Mouse (Mus musculus): ENCODE measurements around the gene Tinf2.

Tinf2 gene

DNA sequence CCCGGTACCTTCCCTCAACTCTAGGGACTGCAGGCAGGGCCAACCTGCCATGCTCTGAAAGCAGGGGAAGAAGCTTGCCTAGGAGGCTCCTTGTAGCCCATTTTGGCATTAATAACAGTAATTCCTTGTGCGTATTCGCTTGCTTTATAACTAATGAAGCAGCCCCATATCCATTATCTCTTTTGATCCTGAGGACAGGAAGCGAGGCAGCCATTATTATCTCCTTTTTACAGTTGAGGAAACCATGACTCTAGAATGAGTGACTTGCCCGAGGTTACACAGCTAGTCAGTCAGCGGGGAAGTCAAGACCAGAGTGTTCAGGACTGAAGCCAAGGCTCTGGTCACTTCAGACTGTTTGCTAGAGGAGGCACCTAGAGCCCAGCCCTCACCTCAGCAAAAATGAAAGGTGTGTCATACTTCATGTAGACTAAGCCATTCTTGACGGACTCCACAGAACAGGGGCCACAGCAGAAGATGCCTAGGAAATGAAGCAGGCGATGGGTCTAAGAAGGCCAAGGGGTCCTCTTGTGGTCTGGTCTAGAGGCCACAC lies 24.5 kb upstream of the Tinf2 start:
- no peak for DNase-seq (ENCODE audit: low read depth, low spot score)

DNA sequence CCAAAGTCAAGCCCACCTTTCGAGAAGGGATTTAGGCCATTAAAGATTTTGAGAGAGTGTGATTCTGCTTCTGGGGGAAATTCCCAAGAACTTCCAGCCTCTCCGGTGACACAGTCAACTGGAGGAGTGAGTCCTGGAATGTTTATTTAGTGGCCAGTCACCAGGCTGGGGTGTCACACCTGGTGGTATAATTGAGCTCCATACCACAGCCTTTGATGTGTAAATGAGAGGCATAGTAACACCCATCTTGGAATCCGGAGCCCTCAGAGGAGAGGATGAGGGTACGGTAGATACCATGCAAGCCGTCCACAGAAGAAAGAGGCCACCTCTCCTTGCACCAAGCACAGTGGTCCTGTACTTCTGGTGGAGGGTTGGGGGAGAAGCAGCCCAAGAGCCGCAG lies 21.1 kb upstream of the Tinf2 start:
- no peak for DNase-seq (ENCODE audit: low read depth, low spot score)

DNA sequence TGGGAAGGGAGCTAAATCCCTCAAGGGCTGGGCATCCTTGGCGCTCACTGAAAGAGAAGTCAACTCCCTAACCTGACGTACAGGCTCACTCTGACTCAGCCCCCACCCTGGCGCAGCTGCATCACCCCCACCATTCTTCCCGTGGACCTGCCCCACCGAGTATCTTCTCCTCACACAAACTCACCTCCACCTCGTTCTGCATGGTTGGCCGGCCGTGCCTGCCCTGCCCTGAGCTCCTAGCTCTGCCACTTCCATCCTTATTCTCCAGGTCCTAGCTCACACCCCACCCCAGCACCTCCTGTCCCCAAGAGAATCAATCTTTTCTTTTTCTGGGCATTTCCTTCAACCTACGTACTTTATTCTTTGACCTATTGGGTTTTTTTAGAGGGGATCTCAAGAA lies 19.5 kb upstream of the Tinf2 start:
- DNase-seq (ENCODE audit: low read depth, low spot score) = no peak

DNA sequence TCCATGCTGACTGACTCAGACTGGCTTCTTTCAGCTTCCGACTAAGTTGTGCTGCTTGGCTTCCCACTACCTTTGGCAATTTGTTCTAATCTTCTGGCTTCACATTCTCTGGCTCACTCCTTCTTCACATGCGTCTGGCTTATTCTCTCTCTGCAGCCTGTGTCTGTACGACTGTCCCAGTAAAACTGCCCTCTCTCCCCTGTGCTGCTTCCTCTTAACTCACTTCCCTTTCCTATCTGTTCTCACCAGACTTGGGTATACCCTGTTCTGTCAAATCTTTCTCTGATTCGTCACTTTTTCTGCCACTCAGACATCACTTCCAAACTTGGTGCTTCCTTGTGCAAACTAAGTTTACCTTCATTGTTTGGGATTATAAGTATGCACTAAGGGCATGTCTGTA lies 15.6 kb upstream of the Tinf2 start:
- no peak for DNase-seq (ENCODE audit: low read depth, low spot score)

DNA sequence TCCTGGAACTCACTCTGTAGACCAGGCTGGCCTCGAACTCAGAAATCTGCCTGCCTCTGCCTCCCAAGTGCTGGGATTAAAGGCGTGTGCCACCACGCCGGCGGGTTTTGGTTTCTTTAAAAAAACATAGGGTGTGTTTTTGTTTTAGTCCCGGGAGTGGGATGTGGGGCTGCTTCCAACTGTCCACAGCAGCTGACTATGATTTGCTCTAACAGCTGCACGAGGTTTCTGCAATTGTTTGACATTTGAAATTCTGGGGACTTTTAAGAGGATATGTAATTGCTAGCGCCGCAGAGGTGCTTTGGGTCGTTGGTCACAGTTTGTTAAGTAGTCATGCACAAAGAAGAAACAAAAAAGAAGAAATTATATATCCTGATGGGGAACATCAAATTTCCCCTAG lies 7.8 kb upstream of the Tinf2 start:
- DNase-seq (ENCODE audit: low read depth, low spot score) = no peak

DNA sequence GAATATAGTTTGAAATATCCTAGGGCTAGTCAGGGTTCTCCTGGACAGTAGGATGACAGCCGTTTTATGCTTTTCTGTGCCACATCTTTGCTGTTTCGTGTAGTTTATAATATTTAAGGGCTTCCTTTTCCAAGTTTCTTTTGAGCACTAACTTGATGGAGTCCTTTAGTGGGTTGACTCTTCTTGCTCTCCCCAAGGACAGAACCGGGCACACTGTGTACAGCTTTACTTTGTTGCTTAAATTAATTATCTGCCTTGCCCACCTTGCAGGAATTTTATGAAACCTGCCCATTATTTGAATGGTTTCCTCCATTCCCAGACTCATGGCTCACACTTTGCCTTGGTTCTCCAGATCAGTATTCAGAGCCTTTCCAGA lies 486 bp upstream of the Tinf2 start:
- DNase-seq (ENCODE audit: low read depth, low spot score) = no peak

DNA sequence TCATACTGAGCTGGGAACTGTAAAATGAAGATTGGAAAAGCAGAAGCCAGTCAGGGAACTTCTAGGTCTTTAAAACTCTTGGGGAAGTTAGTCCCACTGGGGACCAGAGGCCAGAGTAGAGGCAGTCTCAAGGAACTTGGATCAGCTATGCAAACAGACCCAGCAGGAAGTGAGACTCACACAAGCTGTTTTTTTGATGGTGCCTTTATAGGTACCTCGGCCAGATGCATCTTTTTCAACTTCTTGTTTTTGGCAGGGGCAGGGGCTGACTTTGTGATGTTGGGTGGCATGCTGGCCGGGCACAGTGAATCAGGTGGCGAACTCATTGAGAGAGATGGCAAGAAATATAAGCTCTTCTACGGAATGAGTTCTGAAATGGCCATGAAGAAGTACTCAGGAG lies 4.0 kb downstream of the Tinf2 start:
- no peak for DNase-seq (ENCODE audit: low read depth, low spot score)

DNA sequence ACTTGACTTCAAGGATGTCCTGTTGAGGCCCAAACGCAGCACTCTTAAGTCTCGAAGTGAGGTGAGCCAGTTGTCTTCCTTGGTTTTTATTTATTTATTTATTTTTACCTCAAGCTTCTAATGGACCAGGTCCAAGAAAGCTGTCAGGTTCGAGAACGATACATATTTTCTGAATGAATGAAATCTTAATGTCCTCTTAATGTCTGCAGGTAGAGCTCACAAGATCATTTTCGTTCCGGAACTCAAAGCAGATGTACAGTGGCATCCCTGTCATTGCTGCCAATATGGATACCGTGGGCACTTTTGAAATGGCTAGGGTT lies 8.9 kb downstream of the Tinf2 start:
- DNase-seq (ENCODE audit: low read depth, low spot score) = no peak

DNA sequence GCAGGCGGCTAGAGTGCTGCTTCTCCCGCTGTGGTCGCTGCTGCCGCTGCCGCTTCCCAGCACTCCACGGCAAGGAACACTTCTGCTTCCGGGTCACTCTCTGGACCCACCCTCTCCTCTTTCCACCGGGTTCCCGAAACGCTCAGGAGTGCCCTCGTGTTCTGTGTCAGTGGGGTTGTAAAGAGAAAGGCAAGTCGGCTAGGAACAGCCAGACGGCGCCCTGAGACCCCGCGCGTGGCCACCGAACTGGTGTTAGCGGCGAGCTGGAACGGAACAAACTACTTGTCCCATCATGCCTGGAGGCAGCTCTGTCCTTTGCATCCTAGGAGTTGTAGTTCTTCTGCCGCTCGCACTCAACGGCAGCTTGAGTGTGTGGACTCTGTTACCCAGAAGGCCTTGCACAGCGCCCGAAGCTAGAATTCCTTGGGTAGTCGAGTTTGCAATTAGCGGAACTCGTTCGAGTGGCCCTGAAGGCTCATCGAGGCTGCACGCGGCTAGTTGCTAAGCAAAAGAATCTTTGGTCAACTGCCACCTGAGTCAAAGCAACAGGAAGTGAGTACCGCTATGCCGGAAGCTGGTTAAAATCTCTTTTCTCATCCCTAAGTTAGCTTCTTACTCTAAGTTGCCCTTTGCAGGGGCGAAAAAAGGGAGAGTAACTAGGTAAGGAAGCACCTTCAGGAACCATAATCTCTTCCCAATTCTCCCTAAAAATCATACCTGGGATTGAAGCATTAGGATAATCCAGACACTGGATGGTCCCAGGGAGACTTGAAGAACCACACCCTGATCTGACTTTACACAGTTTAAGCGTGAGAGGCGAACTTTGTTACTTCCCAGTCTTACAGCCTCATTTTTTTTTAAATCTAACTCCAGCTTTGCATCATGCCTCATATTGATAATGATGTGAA lies 9.5 kb downstream of the Tinf2 start, which contains the start of the genes Gmpr2 and Nedd8:
Gene Gmpr2, plus strand, starts transcription at position 109 of the 908 bp plus-strand sequence.
Gene Nedd8, minus strand, starts transcription at position 292 of the 908 bp plus-strand sequence.
- DNase-seq (ENCODE audit: low read depth, low spot score) = peak; percentile 91

DNA sequence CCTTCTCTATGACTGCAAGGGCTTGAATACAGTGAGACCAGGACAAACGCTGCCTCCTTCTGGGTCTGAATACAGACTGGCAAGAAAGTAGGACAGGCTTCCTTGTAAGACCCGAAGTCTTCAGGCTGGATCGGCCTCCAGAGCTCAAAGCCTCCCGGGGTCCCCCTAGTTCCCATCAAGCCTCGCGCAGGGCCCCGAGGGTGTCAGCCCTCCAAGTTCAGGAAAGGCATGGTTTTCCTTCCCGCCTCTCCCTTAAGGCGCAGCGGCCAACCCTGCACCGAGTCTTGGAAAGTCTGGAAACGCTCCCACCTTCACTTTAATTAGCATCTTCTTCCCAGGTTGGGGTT lies 10.2 kb downstream of the Tinf2 start:
- DNase-seq (ENCODE audit: low read depth, low spot score) = no peak

DNA sequence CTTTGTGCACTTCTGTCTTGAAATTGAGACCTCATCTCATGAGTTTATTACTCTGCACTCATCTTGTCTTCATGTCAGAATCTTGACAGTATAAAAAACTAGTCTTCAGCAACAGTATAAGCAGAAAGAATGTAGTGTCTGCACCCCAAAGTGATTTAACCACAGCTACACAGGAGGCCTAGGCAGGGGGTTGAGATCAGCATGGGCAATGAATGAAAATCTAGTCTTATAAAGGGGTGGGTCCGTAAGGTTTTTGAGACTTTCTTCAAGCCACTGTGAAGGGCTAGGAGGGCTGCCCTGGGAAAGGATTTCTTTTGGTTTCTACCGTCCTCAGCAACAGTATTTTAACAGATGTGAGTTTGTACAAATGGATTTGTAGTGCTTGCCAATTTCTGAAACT lies 21.0 kb downstream of the Tinf2 start:
- no peak for DNase-seq (ENCODE audit: low read depth, low spot score)

DNA sequence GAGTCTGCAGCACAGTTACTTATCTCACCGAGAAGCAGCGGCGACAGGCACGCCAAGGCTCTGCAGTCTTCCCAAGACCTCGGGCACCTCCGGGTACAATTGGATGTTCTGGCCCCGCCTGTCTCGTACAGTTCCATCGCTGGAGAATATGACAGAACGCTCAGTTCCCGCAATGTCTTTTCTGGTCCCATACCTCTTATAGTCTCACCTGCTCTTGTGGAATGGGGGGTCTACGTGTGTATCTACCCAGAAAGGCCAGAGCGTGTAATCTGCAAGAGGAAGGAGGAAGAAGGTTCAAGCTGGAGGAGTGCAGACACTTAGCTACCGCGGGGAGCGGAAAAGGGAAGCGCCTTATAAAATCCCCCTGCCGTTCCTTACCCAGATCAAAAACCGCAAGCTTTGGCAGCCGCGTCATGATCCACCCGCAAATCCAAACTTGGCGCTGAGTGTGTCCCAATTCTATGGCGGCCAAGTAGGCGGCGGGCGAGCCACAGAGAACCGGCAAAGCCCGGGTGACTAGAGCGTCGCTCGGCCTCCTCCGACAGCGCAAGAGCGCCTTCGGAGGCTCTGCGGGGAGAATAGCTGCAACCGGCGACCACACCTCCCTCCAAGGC lies 21.6 kb downstream of the Tinf2 start, which contains the start of gene Mdp1:
Gene Mdp1, minus strand, starts transcription at position 549 of the 614 bp plus-strand sequence.
- peak; percentile 59 for DNase-seq (ENCODE audit: low read depth, low spot score)

DNA sequence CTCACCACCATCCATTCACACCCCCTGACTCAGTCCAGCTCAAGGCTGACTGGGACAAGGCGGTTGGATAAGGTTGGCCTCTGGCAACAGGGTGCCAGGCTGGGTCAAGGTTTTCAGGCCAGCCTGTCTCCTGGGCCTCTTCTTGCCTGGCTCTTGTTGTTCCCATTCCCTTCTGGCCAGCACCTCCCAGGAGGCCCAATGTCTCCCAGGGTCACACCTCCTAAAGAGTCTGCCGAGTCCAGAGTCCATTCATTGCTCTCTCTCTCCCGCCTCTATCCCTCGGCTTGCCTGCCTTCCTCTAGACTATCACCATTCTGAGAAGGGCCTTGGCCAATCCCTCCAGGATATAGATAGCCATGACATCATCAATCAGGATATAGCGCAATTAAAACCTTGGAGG lies 23.6 kb downstream of the Tinf2 start:
- no peak for DNase-seq (ENCODE audit: low read depth, low spot score)

DNA sequence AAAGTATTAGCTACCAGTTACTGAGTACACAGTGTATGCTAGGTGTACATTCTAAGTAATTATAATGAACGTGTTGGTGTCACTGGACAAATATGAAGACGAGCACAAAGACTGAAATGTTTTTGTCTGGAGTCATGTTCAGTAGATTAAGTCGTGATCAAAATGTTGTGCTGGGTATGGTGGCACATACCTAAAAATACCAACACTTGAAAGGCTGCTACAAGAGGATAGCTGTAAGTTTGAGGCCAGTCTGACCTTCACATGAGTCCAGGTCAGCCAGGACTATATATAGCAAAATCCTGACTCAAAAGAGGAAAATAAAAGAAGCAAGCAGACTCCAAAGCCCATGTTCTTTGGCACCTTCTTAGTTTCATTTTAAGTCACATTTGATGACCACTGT lies 24.7 kb downstream of the Tinf2 start:
- no peak for DNase-seq (ENCODE audit: low read depth, low spot score)

DNA sequence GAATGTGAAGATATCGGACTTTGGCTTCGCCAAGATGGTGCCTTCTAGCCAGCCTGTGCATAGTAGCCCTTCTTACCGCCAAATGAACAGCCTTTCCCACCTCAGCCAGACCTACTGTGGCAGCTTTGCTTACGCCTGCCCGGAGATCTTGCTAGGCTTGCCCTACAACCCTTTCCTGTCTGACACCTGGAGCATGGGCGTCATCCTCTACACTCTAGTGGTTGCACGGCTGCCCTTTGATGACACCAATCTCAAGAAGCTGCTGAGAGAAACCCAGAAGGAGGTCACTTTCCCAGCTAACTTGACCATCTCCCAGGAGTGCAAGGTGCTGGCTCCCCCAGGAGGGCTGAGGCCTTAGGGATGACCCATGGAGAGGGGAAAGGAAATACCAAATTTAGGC lies 30.1 kb downstream of the Tinf2 start:
- no peak for DNase-seq (ENCODE audit: low read depth, low spot score)

DNA sequence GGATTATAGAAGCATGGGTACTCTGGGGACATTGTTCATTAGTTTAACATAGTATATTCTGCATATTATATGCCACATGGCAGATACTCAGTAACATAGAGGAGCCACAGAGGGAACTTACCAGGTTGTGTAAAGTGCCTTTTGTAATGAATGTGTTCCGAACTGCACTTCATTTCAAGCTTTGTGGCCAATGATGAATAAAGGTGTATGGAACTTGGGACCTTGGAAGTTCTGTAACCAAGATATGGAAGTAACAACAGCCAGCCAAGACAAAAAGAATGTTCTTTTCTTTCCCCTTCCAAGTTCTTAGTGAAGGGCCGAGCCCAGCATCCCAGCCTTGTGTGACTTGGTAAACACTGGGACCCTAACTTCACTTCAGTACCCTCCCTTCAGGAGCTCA lies 31.7 kb downstream of the Tinf2 start, which contains the start of gene Tssk4:
Gene Tssk4, plus strand, starts transcription at position 301 of the 400 bp plus-strand sequence.
- DNase-seq (ENCODE audit: low read depth, low spot score) = no peak

DNA sequence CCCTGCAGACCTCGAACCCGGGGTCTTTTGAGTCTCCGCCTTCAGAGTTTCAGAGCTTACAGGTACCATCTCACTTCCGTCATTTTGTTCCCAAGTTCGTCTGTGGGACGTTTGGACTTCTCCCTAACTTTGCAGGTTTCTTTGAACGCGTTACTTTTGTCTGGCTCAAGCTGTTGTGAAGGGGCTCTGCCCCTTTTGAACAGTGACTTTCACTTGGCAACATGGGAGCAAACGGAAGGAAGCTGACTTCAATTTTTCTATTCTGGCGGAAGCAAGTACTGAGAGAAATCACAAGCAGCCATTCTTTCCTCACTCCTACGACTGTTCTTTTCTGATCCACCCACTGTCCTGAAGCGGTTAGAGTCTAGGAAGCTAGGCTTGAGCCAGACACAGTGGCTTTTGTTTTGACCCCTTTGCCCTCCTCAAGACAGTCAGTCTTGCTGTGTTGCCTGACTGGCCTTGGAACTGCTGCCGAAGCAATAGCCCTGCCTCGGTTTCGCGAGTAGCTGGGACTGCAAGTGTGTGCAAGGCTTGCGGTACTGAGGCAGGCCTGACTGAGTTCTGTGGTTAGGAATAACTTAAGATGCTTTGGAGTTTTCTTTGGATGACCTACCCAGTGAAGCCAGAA lies 37.2 kb downstream of the Tinf2 start:
- no peak for DNase-seq (ENCODE audit: low read depth, low spot score)

DNA sequence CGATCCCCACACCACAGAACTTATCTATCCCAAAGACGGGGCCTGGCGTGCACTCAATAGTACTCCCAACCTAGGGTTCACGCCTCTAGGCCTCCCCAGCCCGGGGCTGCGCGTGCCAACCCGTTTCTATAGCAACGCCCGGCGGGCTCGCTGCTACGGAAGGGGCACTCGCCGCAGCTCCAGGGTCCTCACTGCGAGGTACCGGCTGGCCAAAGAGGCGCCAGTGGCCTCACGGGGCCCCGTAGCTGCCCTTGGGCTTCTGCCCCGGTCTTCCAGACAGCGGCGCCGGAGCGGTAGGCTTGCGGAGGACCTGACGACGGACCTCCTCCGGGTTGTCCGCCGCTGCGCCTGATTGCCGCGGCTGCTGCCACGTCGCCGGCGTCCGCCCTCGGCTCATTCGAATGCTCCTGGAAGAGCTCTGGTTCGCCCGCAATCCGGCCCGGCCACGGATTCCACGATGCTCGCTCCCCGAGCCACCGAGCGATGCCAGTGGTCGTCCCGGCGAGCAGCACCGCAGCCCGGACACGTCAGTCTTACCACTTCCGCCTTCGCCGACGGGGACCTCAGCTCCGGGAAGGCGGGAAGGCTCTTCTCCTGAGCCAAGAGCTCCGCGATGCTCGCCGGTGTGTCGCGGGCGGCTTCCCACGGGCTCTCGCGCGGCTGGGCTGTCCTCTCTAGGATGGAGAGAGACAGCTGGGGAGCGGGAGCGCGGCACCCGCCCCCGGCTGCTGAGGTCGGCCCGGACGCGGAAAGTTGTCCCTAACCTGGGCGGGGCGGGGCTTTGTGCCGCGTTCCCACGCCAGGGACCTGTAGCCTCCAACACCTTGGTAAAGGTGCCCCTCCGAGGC lies 38.3 kb downstream of the Tinf2 start, which contains the start of gene Tm9sf1:
Gene Tm9sf1, minus strand, starts transcription at position 747 of the 848 bp plus-strand sequence.
- peak; percentile 70 for DNase-seq (ENCODE audit: low read depth, low spot score)

DNA sequence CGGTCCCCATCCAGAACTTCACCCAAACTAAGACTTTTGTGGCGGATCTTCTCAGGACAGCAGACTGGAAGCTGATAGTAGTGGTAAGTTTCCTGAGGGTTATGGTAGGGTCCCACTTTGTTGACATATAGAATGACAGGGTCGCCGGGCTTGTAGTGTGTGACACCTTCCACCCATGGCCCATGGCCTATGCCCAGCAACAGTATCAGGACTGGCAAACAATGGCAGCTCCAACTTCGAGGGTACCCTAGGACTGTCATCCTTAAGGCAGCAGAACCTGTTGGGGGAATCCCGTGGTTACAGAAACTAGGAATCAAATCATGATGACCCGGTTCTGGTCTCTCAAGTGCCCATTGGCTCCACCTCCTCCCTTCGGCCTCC lies 39.0 kb downstream of the Tinf2 start:
- DNase-seq (ENCODE audit: low read depth, low spot score) = no peak

DNA sequence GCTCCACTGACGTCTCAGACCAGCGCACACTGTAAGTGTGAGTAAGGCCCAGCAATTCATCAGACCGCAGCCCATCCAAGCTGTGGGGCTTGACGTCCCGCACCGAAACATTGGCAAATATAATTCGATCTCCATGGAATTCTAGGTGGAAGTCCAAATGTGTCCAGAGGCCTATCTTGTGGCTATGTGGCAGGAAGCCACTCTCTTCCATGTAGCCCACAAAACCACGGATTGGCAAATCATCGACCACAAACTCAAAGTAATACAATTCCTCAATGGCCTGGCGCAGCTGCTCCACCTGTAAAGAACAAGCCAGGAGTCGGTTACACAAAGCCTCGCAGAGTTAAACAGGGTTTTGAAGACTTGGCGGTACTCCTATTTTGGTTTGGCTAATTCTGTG lies 40.3 kb downstream of the Tinf2 start:
- no peak for DNase-seq (ENCODE audit: low read depth, low spot score)

DNA sequence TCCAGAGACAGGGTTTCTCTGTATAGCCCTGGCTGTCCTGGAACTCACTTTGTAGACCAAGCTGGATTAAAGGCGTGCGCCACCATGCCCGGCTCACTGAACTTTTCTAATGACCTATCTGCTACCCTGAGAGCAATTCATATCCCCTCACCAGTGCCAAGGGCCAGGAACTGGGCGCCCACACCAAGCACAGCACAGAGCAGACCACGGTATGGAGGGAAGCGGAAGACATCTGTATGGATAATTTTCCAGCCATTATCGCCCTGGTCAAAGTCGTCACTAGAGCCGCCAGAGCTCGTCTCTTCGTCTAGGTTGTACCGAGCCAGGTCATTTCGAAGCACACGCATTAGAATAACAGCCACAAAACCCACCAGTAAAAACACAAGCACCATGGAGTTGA lies 40.8 kb downstream of the Tinf2 start:
- no peak for DNase-seq (ENCODE audit: low read depth, low spot score)

Data from skeletal muscle tissue, adult 2 months (tissue).